Mouse (Mus musculus): ENCODE measurements at regions not wholly inside any gene's neighbourhood (a gene's known extent, or its start where the extent isn't known, plus 50 kb on each side); places are given as distances from the start of the nearest gene placed in this dataset.

DNA sequence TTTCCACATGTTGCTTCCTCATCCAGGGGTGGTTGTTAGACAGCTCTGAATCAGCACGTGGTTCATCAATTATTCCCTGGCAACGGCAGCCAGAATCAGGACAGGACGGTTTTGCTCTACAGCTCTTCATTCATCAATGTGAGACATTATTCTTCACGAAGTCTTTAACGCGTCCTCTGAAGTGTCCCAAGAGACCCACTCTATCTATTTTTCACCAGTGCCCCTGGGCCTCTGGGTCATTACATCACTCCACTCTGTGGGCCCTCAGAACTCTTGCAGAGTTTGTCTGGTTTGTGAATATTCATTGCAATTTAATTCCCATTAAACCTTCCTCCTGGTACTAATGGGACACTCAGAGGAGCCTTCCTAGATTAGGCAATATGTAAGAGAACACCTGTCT is 206.2 kb upstream of the Daam1 start:
- no peak for DNase-seq (ENCODE audit: low spot score)

DNA sequence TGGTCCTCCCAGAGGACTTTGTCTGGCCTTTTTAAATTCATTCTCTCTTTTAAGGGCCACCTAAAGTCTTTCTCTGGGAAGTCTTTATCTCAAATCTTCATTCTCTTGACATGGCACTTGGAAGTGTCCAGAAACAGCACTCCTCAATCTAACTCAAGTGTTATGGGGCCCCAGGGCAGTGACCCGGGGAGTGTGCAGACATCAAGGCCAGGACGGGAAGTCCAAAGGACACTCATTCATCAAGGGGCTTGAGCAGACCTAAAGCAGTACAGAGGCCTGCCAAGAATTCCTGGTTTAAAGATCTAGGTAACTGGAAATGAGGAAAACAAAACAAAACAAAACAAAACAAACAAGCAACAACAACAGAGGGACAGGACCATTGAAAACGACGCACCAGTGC is 205.8 kb upstream of the Daam1 start:
- DNase-seq (ENCODE audit: low spot score) = no peak

DNA sequence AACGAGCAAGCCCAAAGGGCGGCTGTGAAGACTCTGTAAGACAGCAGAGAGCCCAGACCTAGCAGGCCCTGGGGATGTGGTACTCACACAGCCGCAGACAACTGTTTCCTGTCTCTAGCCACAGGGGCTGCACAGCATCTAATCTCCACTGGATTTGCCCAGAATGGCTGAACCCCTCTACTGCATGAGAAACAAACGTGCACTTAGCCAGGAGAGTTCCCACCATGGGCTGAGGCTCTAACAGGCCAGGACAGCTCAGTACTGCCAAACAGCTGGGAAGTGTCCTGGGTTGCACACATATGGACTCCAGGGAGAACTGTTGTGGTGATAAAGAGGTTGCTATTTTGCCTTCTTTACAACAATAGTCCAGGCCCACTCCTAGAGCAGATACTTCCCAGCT is 204.1 kb upstream of the Daam1 start:
- no peak for DNase-seq (ENCODE audit: low spot score)

DNA sequence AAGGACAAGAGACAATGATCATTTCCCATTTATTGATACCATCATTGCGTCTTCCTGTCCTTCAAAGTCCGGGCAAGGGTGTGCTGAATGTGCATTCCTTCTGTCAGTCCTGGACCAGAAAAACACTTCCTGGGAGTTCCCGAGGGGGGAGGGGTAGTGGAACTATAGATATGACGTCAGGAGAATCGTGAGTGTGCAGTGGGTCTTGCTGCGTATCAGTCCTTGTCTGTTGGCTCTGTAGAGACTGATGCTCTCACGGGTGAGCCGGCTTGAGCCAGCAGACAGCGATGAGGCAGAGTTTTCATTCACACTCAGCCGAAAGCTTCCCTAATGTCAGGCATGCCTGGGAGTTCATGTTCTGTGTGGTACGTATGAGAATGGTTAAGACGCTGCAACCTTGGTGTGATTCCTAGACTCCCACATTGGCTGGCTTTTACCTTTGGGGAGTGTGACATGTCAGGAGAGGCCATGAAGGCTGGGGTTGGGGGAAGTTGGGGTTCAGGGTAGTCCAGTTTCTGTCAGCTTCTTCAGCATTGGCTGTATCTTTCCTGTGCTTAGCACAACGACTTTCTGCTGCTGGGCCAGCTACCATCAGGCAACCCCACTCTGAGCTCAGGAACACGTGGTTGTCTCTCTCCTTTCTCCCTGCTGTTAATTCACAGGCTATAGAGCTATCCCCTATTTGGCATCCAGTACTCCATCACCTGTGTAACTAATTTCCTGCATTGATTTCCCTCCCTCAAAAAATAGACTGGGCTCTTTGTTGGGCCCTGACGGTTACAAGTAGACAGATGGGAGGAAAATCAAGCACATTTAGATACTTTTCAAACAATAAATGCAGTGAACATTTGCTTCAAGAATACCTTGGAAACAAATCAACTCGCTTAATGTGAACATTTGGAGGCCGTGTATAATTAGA is 203.2 kb upstream of the Daam1 start:
- DNase-seq (ENCODE audit: low spot score) = no peak

DNA sequence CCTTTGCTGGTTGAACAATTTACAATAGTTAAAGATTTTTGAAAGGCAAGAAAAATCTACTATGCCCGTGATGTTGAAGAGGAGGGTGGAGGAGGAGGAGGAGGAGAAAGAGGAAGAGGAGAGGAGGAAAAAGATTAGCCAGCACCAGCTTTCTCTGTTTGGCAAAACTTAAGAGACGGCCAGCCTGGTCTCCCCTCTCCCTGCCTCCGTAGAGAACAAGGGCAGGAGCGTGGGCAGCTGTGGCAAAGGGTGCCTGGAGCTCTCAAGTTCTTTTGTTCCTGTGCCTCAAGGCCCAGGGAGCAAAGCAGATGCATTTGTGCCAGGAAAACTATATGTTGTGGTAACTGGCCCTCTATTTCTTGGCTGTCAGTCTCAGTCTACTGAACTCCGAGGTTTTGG is 202.5 kb upstream of the Daam1 start:
- DNase-seq (ENCODE audit: low spot score) = no peak

DNA sequence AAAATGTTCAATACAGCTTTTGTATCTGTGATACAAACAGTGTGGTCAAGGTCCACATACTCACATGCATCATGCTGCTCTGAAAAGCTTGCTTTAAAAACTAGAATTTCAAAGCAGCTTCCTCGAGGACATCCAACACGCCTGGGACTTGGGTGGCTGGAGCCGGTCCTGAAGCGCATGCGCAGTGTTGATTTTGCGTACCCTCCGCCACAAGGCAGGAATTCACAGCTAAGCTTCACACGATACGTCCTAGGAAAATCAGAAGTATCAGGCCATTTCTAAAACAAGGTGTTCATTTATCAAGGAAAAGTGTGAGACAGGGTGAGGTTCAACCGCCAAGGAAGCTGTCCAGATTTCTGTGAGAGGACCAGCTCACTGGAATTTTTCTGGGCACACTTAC is 202.1 kb upstream of the Daam1 start:
- no peak for DNase-seq (ENCODE audit: low spot score)

DNA sequence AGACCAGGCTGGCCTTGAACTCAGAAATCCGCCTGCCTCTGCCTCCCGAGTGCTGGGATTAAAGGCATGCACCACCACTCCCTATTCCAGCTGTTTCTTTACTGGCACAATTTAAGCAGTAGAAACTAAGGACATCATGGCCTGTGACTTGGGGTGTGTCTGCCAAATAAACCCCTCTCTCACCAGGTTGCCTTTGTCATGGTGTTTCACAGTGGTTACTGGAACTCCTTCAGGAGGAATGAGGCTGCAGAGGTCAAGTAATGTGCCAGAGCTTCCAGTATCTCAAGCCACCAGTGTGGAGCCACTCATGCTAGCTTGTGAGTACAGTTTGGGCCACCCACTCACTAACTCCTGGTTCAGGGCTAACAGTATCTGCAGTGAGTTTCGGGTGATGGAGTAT is 200.5 kb upstream of the Daam1 start:
- DNase-seq (ENCODE audit: low spot score) = no peak

DNA sequence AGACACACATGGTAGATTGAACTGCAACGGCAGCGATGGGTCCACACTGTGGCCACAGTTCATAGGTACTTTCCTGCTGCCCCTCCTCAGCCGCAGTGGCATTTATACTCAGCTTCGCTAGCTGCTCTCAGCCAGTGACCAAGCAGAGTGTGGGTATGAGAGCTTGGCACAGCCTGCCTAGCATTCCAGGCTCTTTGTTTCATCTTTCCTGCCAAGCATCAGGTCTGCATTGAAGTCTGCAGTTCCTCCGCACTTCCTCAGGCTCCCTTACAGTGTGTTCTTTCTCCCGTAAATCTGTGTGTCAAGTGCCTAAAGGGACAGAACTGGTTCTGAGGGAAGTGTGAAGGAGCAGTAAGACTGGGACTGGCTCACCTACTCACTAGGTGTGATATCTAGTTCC is 194.6 kb upstream of the Daam1 start:
- DNase-seq (ENCODE audit: low spot score) = no peak

DNA sequence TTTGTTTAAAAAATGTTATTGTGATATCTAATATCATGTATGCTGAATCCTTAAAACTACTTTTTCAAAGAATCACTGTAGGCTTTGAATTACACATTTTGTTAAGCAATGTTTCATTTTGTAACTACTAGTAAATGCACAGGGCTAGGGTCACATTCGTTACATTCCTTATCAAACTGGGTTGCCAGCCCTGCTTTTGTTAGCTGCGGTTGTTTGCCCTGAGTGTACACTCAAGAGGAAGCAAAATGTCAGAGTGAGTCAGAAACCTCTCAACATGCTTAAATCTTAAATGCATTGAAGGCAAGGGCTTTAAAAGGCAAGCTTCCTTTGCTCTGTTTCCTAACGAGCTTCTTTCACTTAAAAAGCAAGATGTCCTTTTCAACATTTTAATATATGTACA is 193.6 kb upstream of the Daam1 start:
- DNase-seq (ENCODE audit: low spot score) = no peak

DNA sequence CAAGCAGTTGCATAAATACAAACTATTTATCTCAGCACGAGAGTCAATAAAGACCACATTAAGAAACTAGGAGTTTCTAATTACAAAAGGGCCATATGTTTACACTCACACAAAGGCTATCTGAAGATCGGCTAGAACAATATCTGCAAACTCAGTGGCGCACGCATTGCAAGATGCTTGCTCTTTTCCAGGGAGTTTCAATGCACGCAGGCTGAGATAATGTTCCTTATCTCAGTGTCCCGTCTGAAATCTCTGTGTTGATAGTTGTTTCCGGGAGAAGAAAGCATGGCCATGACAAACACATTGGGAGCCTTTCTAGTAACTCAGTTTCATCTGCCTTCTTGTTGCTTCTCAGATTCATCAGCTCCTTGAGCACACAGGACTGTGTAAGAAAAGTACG is 192.6 kb upstream of the Daam1 start:
- DNase-seq (ENCODE audit: low spot score) = no peak

DNA sequence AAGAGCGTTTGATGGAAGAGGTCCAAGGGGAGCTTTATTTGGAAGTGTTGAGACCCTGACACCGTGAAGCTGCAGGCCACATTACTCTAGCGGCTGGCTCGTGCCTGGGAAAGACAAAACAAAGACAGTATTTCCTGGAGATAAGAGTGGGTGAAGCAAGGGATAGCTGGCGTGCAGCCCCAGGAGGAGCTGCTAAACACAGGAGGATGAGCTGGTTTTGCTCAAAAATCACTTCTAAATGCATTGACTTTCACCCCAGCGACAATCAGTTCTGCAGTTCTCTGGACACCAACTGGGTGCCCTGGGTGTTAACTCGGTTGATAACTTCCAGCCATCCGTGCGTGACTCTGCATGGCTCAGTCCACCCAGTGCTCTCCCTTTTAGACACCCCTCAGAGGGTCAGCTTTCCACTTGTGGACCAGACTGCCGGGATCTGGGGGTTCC is 190.8 kb upstream of the Daam1 start:
- peak; percentile 31 for DNase-seq (ENCODE audit: low spot score)

DNA sequence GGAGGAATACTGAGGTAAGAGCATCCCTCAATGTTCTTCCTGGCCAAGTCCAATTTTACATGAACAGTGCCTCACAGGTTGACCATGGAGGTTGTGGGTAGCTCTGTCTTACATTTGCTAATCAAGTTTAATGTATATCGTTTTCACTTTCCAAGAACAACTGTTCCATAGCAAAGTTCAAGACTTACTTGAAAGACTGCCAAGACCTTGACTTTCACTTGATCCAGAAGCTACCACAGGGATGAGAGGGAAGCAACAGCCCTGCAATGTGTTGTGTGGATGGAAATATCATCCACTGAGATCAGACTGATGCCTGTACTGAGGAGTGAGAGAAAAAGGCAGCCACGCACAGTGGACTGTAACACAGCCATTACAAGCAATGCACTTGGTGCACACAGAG is 189.4 kb upstream of the Daam1 start:
- no peak for DNase-seq (ENCODE audit: low spot score)

DNA sequence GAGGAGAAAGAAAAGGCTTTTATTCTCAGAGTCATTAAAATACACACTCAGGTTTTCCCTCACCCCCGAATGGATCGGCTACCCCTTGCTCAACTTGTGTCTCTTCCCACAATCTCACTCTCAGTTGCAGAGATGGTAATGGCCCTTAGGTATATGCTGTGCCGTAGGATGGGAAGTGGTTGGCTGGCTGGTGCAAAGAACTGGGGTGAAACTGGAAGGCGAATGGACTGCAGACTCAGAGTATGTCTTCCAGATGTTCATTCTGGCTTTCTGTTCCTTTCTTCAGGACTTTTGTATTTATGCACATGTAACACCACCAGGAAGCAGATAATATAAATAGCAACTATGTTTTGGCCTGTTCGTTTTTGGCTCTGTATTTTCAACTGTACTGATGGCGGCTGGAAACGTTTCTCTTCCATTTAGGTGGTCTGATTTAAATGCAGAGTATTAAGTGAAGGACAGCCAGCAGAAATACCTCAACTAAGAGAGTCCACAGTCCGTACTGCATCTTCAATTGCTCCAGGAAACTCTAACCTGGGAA is 188.0 kb upstream of the Daam1 start:
- DNase-seq (ENCODE audit: low spot score) = no peak

DNA sequence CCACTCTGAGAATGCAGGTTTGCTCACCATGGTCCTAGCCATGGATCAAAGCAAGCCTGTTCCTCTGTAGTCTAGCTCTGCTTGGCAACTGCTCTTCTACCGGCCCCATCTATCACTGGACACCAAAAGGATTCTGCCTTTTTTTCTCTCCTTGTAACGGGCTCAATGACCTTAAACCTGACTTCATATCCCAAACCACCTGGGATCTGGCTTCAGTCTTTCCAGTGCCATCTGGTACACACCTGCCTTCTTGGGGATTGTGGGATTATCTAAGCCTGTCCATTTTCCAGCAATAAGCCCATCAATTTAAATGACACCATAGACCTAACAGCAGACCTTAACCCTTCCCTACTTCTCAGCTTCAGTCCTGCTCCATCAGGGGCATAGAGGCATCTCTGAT is 179.6 kb upstream of the Daam1 start:
- no peak for DNase-seq (ENCODE audit: low spot score)

DNA sequence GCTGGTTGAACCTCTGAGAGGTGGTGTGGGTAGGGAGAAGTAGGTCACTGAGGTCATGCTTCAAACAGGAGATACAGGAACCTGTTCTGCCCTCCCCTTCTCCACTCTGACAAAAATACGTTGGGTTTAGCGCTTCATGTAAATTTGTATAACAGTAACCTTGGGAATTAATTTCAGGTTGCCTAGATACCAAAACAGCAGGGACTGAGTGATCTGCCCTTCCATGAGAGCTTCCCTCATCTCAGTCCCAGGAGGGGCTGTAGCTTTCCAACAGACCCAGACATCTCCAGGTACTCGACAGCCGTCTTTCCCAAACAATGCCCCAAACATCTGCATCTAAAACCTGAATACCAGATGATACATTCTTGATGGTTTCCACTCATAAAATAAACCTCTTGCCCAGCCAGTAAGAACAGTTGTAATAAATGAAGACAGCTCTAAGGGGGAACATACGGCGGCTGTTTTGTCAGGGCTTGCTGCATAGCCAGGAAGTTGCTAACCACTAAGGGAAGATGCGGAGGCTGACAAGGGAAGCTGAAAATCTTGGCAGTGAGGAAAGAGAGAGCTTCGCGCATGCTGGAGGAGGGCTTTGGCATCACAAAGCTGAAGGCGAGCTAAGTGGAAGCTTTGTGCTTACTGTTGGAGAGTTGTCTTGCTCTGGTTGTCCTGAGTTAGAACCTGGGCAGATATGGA is 137.4 kb upstream of the Daam1 start:
- no peak for DNase-seq (ENCODE audit: low spot score)

DNA sequence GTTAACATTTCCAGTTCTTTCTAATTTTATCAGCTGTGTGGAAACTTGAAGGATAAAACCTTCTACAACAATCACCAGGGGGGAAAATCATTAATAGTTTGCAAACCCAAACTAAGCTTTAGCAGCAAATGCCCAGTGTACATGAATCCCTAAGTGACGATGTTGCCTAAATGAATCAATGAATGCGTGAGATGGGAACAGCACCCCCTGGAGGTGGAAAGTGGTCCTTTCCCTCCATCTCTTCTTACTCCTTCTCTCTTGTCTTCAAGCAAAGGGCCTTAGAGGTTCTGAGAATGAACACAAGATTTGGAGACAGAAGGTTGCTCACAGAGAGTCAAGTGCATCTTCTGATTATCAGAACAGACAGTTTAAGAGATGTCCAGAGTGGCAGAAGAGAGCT is 129.1 kb upstream of the Daam1 start:
- peak; percentile 1 for DNase-seq (ENCODE audit: low spot score)

DNA sequence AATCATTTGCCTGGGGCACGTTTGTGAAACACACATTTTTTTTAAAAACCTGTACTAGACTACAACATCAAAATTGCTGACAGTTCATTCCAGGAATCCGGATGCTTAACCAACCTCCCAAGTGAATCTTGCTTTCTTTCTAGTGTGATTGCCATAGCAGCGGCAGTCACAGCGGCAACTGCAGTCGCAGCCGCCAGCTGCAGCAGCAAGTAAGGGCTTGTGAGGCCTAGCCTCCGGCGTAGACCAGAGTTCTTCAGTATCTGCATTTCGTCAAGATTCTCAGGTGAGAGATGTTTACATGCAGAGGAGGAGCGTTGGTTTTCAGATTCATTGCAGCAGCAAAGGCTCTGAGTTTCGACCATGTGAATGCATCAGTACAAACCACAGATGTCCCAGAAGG is 128.7 kb upstream of the Daam1 start:
- DNase-seq (ENCODE audit: low spot score) = no peak

DNA sequence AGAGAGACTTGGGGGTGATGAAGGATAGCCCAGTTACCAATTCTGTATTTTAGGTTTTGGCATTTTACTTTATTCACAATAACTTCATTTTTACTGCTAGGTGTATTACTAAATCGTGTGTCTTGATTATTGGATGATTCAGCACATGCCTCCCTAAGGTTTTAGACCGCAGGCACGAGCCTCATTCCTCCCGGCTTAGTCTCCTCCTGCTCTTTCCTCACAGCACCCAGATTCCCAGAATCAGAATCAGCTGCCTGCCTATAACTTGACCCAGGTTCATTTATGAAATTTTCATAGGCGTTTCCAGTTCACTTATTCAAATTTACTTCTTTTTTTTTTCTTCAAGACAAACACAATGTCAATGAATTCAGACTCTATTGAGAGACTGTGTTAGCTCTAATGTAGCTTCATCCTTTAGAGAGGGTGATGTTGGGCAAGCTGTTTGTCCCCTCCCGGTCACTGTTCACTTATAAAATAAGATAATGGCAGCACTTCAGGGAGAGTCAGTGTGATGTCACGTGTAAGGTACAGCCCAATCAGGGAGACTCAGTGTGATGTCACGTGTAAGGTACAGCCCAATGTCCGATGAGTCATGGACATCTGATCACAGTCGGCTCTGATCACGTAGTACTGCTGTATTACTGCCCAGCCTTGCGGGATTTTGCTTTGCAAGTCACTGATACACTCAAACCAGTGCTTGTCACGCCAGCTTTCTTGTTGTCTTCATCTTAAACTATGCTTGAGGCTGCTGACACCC is 127.6 kb upstream of the Daam1 start:
- DNase-seq (ENCODE audit: low spot score) = no peak

DNA sequence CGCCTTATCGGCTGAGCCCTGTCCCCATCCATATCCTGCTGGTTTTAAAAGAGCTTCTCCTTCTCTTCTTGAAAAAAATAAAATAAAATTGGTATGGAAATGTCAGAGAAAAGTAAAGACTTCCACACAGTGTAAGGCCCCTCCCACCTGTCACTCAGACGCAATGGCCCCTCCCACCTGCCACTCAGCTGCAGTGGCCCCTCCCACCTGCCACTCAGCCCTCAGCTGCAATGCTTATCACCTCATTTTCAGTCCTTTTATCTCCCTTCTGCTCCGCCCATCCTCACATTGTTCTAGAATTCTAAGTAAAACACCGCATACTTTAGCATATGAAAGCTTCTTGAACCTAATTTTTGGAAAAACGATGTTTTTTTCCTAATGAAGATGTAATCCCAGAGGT is 126.4 kb upstream of the Daam1 start:
- no peak for DNase-seq (ENCODE audit: low spot score)

DNA sequence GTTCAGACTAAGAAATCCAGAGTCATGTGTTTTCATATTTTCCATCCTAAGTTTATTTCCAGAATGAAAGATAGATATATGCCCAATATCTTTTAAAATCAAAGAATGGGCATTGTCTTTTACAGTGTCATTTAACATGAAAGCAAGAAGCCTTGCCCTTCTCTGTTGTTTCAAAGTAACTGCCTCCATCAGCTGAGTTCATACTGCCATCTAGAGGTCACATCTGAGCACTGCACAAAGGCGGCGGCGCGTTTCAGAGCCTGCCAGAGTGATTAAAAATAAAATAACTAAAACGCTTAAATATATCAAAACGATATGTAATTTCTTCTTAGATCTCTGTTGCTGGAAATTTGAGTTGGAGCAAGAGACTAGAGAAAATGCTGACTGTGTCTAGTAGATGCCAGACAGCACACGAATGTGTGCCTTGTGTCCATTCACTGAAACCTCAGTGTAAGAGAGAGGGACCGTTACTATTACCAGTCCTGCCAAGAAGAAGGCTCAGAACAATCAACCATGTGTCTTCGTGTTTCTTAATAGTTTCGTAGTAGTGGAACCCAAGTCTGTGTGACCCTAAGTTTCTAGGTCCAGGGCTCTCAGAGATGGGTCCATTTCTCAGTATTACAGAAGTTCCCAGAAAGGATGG is 123.0 kb upstream of the Daam1 start:
- peak; percentile 50 for DNase-seq (ENCODE audit: low spot score)

DNA sequence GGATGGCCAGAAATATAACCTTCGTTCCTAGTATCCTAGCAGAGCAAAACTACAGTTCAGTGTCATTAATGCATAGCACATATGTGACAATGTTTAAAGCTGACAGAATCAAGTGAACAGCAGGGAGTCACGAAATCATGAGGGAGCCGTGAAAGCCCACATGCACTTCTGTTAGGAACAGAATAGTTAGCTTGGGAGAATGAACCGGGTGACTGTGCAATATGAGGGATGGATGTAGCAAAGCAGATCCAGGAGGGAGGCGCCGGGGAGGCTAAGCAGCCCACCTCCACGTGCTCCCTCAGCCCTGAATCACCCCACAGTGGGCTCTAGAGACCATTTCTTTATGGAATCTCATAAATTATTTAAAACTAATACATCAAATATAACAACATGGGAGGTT is 116.3 kb upstream of the Daam1 start:
- DNase-seq (ENCODE audit: low spot score) = no peak

DNA sequence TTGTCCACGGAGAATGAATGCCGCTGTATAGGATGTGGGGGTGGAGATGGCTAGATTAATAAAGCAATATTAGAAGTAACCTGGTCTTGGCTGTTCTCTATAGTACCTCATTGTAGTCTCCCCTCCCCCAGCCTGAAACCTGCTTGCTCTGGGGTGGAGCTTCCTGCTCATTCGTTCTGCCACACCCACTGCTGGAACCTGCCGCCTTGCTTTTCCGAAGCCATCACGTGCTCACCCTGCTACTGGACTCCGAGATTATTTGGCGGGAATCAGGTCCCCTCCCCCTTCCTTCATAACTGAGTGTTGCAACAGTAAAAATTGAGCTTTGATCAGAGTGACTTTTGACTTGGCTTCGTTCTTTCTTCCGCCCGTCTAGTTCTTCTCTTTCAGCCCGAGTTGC is 112.5 kb upstream of the Daam1 start:
- peak; percentile 16 for DNase-seq (ENCODE audit: low spot score)

Measured in lung, postnatal 25 days (tissue).